Mouse (Mus musculus) liver, adult 2 months (tissue): Measurements from ENCODE around the gene Ccdc146.

Experiments
- CTCF ChIP-seq: fragments of 200-500 bp; IDR thresholded peaks from 2 replicates; pipeline ENCODE4 v1.5.1; 2011; ENCODE audit warnings: low read depth, low read length, control low read depth
- POLR2A ChIP-seq: fragments of 200-500 bp; IDR thresholded peaks from 2 replicates; pipeline ENCODE4 v1.6.1; 2011; ENCODE audit warnings: low read length, control low read depth; ENCODE audit not compliant: insufficient read depth; ENCODE audit errors: extremely low read depth

GRCm38 (mm10) chr5:21439446-21440110, 15.1 kb upstream of the Ccdc146 start:
- TF ChIP-seq CTCF (no peak), POLR2A (no peak)
